Mouse (Mus musculus): Measurements from ENCODE around the gene Sbds. TPM values are rescaled to one million over a fixed set of nuclear protein-coding genes. Genes with fewer than 3 reads are reported as not detected.

Sbds gene
- polyA plus RNA-seq, 1 experiment from 2014 or later: 83.7 TPM

DNA sequence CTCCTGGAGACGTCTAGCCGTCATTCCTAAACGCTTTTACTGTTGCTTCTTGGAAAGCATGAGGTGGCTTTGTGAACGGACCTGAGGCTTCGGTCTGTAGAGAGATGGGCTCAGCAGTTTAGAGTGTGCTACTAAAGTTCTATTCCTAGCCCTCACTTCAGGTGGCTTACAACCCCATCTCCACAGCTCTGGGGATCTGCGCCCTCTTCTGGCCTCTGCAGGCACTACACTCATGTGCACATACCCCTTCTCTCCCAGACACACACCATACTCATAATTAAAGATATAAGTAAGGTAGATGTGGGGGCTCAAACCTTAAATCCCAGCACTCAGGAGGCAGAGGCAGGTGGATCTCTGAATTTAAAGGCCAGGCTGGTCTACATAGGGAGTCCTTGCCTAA, 34.9 kb upstream of the Sbds start:
- Histone ChIP-seq H3K9me3 (ENCODE audit: control insufficient read depth, low read length) (no peaks in the 10 kb centered on the region), H3K4me2 (no peak overlapping the region), H3K4me1 (replicated peaks; ENCODE audit: control insufficient read depth, insufficient read depth, low read length) (no peaks in the 10 kb centered on the region), H3K27me3 (replicated peaks; ENCODE audit: control insufficient read depth, insufficient read depth, low read length) (no peaks in the 10 kb centered on the region), H3K9ac (ENCODE audit: low read depth, low read length) (no peak overlapping the region), H3K36me3 (ENCODE audit: control insufficient read depth, insufficient read depth, low read length) (peaks cover 18% of the 10 kb centered on the region), H3K27ac (ENCODE audit: low read depth, low read length) (no peak overlapping the region), H3K4me3 (ENCODE audit: low read depth, low read length) (no peak overlapping the region)
- no peak for DNase-seq (ENCODE audit: low spot score)
- no peak for ATAC-seq (replicated peaks; ENCODE audit: low FRiP score)
- 96% methylated on average over 6 of the region's 6 CpGs for WGBS

DNA sequence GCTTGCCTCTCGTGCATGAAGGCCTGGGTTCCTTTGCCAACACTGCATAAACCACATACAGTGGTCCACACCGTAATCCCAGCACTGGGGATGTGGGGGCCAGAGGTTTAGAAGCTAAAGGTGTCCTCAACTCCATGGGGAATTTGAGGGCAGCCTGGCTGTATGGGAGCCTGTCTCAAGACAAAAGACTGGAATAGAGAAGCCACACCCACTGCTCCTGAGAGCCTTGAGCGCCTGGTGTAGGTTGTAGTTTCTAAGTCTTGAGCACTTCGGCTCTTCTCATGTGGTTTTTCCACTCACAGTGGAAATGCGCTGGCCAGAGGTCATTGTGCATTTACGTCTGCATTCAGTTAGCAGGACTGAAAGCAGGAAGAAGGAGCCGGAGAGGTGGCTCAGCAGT, 32.8 kb upstream of the Sbds start:
- ATAC-seq (replicated peaks; ENCODE audit: low FRiP score): no peak
- H3K27ac ChIP-seq (ENCODE audit: low read depth, low read length): no peak overlapping the region
- no peak for DNase-seq (ENCODE audit: low spot score)
- H3K4me3 ChIP-seq (ENCODE audit: low read depth, low read length): no peak overlapping the region
- H3K36me3 ChIP-seq (ENCODE audit: control insufficient read depth, insufficient read depth, low read length): peaks cover 34% of the 10 kb centered on the region
- peaks cover 6% of the 10 kb centered on the region; the same call in 1 of the 2 replicates for H3K9me3 ChIP-seq (ENCODE audit: control insufficient read depth, low read length)
- no peak overlapping the region for H3K9ac ChIP-seq (ENCODE audit: low read depth, low read length)
- H3K4me2 ChIP-seq: no peak overlapping the region
- 93% methylated on average over 7 of the region's 7 CpGs for WGBS
- H3K4me1 ChIP-seq (replicated peaks; ENCODE audit: control insufficient read depth, insufficient read depth, low read length): no peaks in the 10 kb centered on the region
- no peaks in the 10 kb centered on the region for H3K27me3 ChIP-seq (replicated peaks; ENCODE audit: control insufficient read depth, insufficient read depth, low read length)

DNA sequence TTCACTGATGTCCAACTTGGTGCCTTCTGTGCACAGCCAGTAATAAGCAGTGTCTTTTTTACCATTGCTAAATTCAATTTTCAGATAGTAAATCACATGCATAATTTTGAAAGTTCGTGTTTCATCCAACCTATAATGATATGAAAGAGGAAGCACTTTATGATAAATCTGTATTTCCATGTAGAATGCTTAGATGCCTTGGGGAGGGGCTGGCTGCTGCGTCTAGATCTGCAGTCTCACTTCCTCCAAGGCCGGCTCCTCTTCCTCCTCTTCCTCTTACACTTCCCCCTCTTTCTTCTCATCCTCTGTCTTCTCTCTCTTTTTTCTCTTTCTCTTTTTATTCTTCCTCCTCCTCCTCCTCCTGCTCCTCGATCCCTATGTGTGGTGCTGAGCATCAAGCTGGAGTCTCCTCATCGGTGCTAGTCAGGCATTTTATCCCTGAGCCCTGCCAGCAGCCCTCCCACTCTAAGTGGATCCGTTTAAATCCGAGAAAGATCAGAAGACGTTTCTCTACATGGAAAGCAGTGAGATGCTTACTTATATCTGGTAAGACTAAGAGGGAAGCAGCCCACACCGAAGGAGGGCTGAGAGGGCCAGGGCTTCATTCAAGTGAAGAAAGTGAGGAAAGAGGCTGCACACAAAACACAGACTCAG, 27.9 kb upstream of the Sbds start:
- peaks cover 60% of the 10 kb centered on the region for H3K36me3 ChIP-seq (ENCODE audit: control insufficient read depth, insufficient read depth, low read length)
- H3K9me3 ChIP-seq (ENCODE audit: control insufficient read depth, low read length): peaks cover 6% of the 10 kb centered on the region; the same call in 1 of the 2 replicates
- H3K27ac ChIP-seq (ENCODE audit: low read depth, low read length): no peak overlapping the region
- no peaks in the 10 kb centered on the region for H3K4me1 ChIP-seq (replicated peaks; ENCODE audit: control insufficient read depth, insufficient read depth, low read length)
- H3K4me3 ChIP-seq (ENCODE audit: low read depth, low read length): no peak overlapping the region
- no peaks in the 10 kb centered on the region for H3K27me3 ChIP-seq (replicated peaks; ENCODE audit: control insufficient read depth, insufficient read depth, low read length)
- no peak overlapping the region for H3K4me2 ChIP-seq
- no peak overlapping the region for H3K9ac ChIP-seq (ENCODE audit: low read depth, low read length)
- no peak for ATAC-seq (replicated peaks; ENCODE audit: low FRiP score)
- DNase-seq (ENCODE audit: low spot score): no peak
- WGBS: 92% methylated on average over 9 of the region's 9 CpGs

DNA sequence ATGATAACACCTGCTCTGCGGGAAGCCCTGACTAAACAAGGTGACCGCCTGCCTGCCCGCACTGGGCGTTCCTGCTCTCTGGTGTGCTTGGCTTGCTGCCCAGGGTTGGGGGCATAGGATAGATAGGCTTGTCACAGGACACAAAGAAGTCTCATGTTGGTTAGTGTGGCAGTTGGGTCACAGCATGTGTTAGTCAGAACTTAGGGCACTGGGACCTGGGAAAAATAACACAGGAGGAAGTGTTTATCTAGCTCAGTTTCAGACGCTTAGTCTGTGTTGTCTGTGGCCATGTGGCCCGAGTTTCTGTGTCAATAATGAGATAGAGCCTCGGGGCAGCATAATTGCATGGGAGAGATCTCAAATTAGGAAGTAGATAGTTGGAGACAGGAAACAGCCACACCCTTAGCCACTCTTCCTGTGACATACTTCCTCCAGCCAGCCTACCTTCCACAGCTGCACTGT, 22.7 kb upstream of the Sbds start:
- Histone ChIP-seq H3K4me2 (no peak overlapping the region), H3K36me3 (ENCODE audit: control insufficient read depth, insufficient read depth, low read length) (peaks cover 47% of the 10 kb centered on the region), H3K27ac (ENCODE audit: low read depth, low read length) (no peak overlapping the region), H3K9ac (ENCODE audit: low read depth, low read length) (no peak overlapping the region), H3K27me3 (replicated peaks; ENCODE audit: control insufficient read depth, insufficient read depth, low read length) (no peaks in the 10 kb centered on the region), H3K4me1 (replicated peaks; ENCODE audit: control insufficient read depth, insufficient read depth, low read length) (no peaks in the 10 kb centered on the region), H3K9me3 (ENCODE audit: control insufficient read depth, low read length) (no peaks in the 10 kb centered on the region), H3K4me3 (ENCODE audit: low read depth, low read length) (no peak overlapping the region)
- WGBS: 66% methylated on average over 7 of the region's 7 CpGs
- no peak for ATAC-seq (replicated peaks; ENCODE audit: low FRiP score)
- no peak for DNase-seq (ENCODE audit: low spot score)

DNA sequence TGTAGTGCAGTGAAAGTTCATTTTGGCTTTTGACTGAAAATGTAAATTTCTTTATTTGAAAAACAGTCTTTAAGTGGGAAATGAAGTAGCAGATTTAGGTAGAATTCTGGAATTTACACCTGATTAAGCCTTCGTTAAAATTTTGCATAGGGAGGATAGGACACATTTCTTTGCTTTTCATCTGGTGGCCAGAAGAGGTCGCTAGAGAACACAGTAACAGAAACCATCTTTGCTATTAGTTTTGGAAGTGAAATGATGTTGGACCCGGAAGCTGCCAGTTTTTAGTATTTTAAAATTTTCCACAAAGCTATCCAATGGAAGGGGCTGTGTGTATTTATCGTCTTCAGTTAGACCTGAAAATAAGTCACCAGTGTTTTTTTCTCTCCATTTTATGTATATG, 20.2 kb upstream of the Sbds start:
- H3K27ac ChIP-seq (ENCODE audit: low read depth, low read length): no peak overlapping the region
- no peaks in the 10 kb centered on the region for H3K27me3 ChIP-seq (replicated peaks; ENCODE audit: control insufficient read depth, insufficient read depth, low read length)
- H3K36me3 ChIP-seq (ENCODE audit: control insufficient read depth, insufficient read depth, low read length): peaks cover 44% of the 10 kb centered on the region
- no peak overlapping the region for H3K9ac ChIP-seq (ENCODE audit: low read depth, low read length)
- DNase-seq (ENCODE audit: low spot score): no peak
- no peak overlapping the region for H3K4me3 ChIP-seq (ENCODE audit: low read depth, low read length)
- WGBS: 57% methylated on average over 4 of the region's 4 CpGs
- H3K4me2 ChIP-seq: no peak overlapping the region
- no peaks in the 10 kb centered on the region for H3K4me1 ChIP-seq (replicated peaks; ENCODE audit: control insufficient read depth, insufficient read depth, low read length)
- ATAC-seq (replicated peaks; ENCODE audit: low FRiP score): no peak
- H3K9me3 ChIP-seq (ENCODE audit: control insufficient read depth, low read length): no peaks in the 10 kb centered on the region

DNA sequence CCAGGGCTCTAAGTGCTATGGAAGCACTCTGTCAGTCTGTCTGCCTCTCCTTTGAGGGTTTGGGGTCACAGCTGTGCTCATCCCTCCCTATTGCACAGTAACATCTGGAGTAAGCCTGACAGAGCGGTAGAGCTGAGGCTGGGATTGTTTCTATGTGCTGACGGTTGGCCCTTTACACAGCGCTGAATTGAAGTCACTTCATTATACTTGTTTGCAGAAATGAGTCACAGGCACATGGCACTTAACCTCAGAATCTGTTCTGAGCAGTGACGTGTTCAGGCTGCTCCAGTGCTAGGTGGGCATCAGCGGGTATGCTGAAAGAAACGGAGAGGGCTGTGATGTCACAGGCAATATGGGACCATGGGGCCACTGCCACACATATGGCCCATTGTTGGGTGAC, 17.7 kb upstream of the Sbds start:
- no peak overlapping the region for H3K9ac ChIP-seq (ENCODE audit: low read depth, low read length)

DNA sequence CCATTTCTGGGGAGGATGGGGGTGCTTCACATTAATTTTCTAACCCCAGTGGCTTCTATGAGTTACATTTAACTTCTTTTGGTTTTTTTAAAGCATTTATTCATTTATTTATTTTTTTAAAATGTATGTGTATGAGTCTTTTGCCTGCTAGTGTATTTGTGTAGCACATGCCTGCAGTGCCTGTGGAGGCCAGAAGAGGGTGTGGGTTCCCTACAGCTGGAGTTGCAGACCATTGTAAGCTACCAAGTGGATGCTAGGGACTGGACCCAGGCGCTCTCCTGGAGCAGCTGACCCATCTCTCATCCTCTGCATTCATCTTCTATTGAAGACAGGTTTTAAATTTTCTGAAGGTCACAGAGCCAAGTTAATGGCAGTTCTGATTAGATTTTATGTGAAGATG, 17.0 kb upstream of the Sbds start:
- DNase-seq (ENCODE audit: low spot score) (no peak), ATAC-seq (replicated peaks; ENCODE audit: low FRiP score) (no peak)
- Histone ChIP-seq H3K36me3 (ENCODE audit: control insufficient read depth, insufficient read depth, low read length) (peaks cover 34% of the 10 kb centered on the region), H3K9me3 (ENCODE audit: control insufficient read depth, low read length) (no peaks in the 10 kb centered on the region), H3K9ac (ENCODE audit: low read depth, low read length) (no peak overlapping the region), H3K4me3 (ENCODE audit: low read depth, low read length) (no peak overlapping the region), H3K27me3 (replicated peaks; ENCODE audit: control insufficient read depth, insufficient read depth, low read length) (no peaks in the 10 kb centered on the region), H3K27ac (ENCODE audit: low read depth, low read length) (no peak overlapping the region), H3K4me2 (no peak overlapping the region), H3K4me1 (replicated peaks; ENCODE audit: control insufficient read depth, insufficient read depth, low read length) (no peaks in the 10 kb centered on the region)
- WGBS: 93% methylated on average over 1 of the region's 1 CpGs

More for the DNA sequence above, 17.7 kb upstream of the Sbds start:
- Histone ChIP-seq H3K4me2 (no peak overlapping the region), H3K36me3 (ENCODE audit: control insufficient read depth, insufficient read depth, low read length) (peaks cover 28% of the 10 kb centered on the region), H3K27me3 (replicated peaks; ENCODE audit: control insufficient read depth, insufficient read depth, low read length) (no peaks in the 10 kb centered on the region), H3K9me3 (ENCODE audit: control insufficient read depth, low read length) (no peaks in the 10 kb centered on the region), H3K4me3 (ENCODE audit: low read depth, low read length) (no peak overlapping the region), H3K4me1 (replicated peaks; ENCODE audit: control insufficient read depth, insufficient read depth, low read length) (no peaks in the 10 kb centered on the region), H3K27ac (ENCODE audit: low read depth, low read length) (no peak overlapping the region)
- ATAC-seq (replicated peaks; ENCODE audit: low FRiP score): no peak
- WGBS: 93% methylated on average over 6 of the region's 6 CpGs
- DNase-seq (ENCODE audit: low spot score): no peak

DNA sequence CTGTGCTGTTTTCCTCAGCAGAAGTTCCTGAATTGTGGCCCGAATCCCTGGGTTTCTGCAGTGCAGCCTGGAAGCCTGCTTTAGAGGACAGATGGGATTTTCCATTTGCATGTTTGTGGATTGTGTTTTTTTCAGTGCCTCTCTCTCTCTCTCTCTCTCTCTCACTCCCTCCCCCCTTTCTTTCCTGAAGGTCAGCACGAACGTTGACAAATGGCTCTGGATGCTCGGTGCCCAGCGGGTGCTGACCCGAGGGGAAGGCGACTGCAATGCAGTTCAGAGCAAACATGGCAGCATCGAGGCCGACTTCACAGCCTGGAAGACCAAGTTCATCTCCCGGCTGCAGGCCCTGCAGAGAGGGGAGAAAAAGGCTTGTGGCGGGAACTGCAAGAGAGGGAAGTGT, 13.6 kb upstream of the Sbds start:
- H3K4me1 ChIP-seq (replicated peaks; ENCODE audit: control insufficient read depth, insufficient read depth, low read length): no peaks in the 10 kb centered on the region; the same call in 1 of the 2 replicates
- H3K4me3 ChIP-seq (ENCODE audit: low read depth, low read length): no peak overlapping the region
- H3K9ac ChIP-seq (ENCODE audit: low read depth, low read length): no peak overlapping the region
- H3K27me3 ChIP-seq (replicated peaks; ENCODE audit: control insufficient read depth, insufficient read depth, low read length): no peaks in the 10 kb centered on the region
- no peaks in the 10 kb centered on the region for H3K9me3 ChIP-seq (ENCODE audit: control insufficient read depth, low read length)
- DNase-seq (ENCODE audit: low spot score) (no peak), ATAC-seq (replicated peaks; ENCODE audit: low FRiP score) (no peak)
- peaks cover 41% of the 10 kb centered on the region for H3K36me3 ChIP-seq (ENCODE audit: control insufficient read depth, insufficient read depth, low read length)
- 77% methylated on average over 11 of the region's 11 CpGs for WGBS
- H3K27ac ChIP-seq (ENCODE audit: low read depth, low read length): no peak overlapping the region
- H3K4me2 ChIP-seq: no peak overlapping the region

DNA sequence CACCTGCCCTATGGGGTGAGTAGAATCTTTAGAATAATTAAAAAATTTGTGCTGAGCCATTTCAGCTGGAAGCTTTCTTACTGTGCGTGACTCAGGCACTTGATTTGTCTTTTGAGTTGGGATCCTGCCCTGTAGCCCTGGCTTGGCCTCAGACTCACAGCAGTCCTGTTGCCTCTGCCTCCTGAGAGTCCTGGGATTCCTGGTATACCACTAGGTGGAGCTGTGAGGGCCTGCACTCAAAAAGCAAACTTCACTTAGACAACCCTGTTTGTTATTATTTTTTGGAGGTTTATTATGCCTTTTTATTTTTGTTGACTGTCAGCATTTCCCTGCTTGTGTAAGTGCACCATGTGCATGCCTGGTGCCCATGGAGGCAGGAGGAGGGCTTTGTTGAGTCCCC, 12.0 kb upstream of the Sbds start:
- DNase-seq (ENCODE audit: low spot score) (no peak), ATAC-seq (replicated peaks; ENCODE audit: low FRiP score) (0 out of 2 replicates have a peak, but pooled peaks have one; percentile 32)
- Histone ChIP-seq H3K4me3 (ENCODE audit: low read depth, low read length) (no peak overlapping the region), H3K27me3 (replicated peaks; ENCODE audit: control insufficient read depth, insufficient read depth, low read length) (no peaks in the 10 kb centered on the region), H3K4me2 (no peak overlapping the region), H3K27ac (ENCODE audit: low read depth, low read length) (no peak overlapping the region), H3K36me3 (ENCODE audit: control insufficient read depth, insufficient read depth, low read length) (peaks cover 40% of the 10 kb centered on the region), H3K9ac (ENCODE audit: low read depth, low read length) (no peak overlapping the region), H3K9me3 (ENCODE audit: control insufficient read depth, low read length) (no peaks in the 10 kb centered on the region), H3K4me1 (replicated peaks; ENCODE audit: control insufficient read depth, insufficient read depth, low read length) (no peaks in the 10 kb centered on the region; the same call in 1 of the 2 replicates)
- WGBS: 90% methylated on average over 1 of the region's 1 CpGs
